Mouse (Mus musculus): ENCODE measurements around the gene Cuedc1. TPM values are rescaled to one million over a fixed set of nuclear protein-coding genes. Genes with fewer than 3 reads are reported as not detected.

Cuedc1 gene
- 1.2 and 1.7 TPM in 2 replicates for polyA plus RNA-seq (2012)

DNA sequence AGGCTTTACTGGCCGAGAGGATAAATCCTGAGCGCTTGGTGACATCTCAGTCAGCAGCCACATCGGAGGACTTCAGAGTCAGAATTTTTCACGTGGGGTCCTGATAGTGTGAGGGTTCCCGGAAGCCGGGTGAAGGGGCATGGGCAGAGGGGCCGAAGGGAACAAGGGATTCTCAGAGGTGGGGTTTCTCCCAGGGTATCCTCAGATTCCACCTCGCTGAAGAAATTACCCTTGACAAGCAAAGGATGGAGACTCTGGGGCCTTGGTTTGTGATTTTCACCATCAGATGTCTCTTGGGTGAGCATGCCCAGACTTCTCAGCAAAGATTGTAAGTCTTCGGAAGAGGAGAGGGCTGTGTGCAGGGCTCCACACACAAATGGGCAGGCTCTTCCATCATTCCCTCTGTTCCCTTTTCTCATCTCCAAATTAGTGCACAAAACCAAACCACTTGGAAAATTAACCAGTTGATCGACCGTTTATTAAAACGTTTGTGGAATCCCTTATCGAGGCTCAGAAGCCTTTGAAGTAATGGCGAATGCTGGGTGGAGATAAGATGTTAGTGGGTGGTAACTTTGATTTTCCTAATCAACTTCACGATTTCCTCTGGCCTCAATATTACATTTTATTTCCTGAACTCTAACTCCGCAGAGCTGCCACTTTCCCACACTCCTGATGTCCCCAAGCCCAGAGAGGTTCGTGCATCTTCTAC is at the start of gene Cuedc1:
TSS of gene Cuedc1 (plus strand) at position 38 of the 709 bp plus-strand sequence.
- TF ChIP-seq GATA1 (IDR thresholded peaks at IDR 0.05; ENCODE audit: low read length) = peak; percentile 69

DNA sequence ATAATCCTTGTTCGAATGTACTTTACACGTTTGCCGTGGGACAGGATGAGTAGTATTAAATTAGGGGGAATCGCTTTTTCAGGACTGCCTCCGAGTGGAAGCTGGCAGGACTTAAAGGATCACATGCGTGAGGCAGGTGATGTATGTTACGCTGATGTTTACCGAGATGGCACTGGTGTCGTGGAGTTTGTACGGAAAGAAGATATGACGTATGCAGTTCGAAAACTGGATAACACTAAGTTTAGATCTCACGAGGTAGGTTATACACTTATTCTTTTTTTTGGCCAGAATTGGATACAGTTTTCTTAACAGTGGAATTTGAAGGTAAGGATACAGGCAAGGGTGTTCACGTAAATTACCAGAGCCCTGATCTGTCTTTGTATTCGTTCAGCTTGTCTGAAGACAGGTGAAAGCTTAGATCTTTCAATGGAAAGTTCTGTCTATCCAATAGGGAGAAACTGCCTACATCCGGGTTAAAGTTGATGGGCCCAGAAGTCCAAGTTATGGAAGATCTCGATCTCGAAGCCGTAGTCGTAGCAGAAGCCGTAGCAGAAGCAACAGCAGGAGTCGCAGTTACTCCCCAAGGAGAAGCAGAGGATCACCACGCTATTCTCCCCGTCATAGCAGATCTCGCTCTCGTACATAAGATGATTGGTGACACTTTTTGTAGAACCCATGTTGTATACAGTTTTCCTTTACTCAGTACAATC is 48.7 kb upstream of the Cuedc1 start:
- TF ChIP-seq GATA1 (IDR thresholded peaks at IDR 0.05; ENCODE audit: low read length) = no peak

DNA sequence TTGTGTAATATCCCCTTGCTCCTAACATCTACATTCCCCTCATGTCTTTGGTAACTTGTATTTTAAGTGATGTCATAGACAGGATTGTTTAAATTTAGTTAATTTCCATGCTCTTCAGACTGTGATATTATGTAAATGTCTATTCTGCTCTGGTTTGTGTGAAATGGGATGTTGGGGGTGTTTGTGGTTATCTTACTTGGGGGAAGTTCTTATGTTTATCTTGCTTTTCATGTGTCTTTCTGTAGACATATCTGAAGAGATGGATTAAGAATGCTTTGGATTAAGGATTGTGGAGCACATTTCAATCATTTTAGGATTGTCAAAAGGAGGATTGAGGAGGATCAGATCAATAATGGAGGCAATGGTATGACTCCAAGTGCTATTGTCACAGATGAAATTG is 48.1 kb upstream of the Cuedc1 start:
- no peak for TF ChIP-seq GATA1 (IDR thresholded peaks at IDR 0.05; ENCODE audit: low read length)

DNA sequence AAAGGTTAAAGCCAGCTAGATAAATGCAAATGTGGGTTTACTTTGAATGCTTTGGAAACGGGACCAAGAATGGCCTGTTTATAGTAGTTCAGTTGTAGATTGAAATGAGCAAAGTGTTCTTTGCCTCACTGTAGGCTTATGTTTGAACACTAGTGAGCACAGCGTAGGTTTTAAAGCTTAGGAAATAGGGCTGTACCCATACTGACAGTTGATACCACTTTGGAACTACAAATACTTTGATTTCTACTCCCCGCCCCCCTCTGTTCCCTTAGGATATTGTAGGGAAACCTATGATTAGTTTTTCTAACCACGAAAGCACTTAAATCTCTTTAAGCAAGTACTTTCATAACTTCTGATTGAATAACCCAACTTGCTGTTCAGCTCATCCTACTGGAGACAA is 45.2 kb upstream of the Cuedc1 start:
- no peak for TF ChIP-seq GATA1 (IDR thresholded peaks at IDR 0.05; ENCODE audit: low read length)

DNA sequence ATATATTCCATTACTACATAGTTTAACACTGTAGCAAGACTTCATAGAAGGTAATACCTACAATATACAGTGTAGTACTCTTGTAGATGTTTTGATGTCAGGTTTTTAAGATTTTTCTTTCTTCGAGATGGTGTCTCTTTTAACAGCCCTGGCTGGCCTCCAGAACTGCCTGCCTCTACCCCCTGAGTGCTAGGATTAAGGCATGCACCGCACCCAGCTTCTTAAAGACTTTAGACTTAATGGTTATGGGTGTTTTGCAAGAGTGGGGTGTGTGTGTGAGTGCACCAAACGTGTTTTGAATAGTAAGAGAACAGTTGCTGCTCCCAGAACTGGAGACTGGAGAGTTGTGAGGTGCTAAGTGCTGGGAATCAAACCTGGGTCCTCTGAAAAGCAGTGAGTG is 44.0 kb upstream of the Cuedc1 start:
- TF ChIP-seq GATA1 (IDR thresholded peaks at IDR 0.05; ENCODE audit: low read length) = no peak

DNA sequence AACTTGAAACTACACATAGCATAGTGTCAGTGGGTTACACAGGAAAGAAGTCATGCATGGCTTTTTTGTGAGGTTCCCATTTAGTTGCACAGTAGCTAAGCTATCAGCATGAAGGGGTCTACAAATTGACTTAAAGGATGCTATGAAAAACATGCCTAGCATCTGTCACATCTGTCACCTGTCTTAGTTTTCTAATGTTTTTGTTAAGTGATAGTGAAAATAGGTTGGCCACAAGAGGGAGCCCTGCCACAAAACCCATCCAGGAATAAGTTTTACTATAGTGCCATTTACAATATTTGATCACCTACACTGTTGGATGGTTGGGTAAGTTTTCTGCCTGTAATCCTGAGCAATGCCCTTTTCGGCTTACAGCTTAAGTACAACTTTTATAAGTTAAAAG is 43.3 kb upstream of the Cuedc1 start:
- no peak for TF ChIP-seq GATA1 (IDR thresholded peaks at IDR 0.05; ENCODE audit: low read length)

DNA sequence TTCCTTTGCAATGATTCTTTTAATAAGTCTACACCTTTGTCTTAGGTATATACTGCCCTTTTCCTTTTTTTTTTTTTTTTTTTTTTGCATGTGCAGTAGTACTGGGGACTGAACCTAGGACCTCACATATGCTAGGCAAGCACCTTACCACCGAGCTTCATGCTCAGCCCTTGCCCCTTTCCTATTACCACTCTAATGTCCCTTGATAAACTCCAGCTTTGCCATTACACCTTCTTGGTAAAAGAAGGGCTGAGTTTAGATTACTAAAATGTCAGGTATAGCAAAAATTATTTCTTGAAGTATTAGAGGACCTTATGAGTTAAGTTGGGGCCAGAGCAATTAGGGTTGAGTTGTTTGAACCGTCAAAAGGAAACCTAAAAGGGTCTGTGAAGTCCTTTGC is 42.1 kb upstream of the Cuedc1 start:
- TF ChIP-seq GATA1 (IDR thresholded peaks at IDR 0.05; ENCODE audit: low read length) = no peak

DNA sequence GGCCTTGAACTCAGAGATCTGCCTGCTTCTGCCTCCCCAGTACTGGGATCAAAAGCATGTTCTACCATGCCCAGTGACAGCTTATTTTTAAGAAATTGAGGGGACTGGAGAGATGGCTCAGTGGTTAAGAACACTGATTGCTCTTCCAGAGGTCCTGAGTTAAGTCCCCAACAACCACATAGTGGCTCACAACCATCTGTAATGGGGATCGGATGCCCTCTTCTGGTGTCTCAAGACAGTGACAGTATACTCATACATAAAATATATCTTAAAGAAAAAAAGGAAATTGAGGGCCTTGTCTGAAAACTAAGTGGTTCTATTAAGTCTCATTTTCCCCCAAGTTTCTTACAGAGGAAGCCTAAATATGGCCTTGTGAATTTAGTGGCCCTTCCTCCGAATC is 40.1 kb upstream of the Cuedc1 start:
- TF ChIP-seq GATA1 (IDR thresholded peaks at IDR 0.05; ENCODE audit: low read length) = no peak

DNA sequence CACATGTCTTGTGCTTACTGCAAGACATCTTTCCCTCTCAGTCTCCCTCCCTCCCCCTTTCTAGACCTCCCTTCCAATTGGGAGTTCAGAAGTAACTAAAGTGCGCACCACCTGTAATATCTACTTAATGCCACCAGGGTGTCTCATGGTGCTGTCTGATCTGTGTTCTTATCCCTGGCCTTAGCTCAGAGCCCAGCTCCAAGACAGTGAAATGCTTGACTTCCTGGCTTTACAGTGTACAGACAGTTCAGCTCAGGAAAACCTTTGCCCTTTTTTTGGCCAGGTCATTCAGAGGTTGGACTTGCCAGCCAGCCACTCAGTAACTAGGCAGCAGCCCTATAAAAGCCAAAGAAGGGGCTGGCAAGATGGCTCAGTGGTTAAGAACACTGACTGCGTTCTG is 38.7 kb upstream of the Cuedc1 start:
- TF ChIP-seq GATA1 (IDR thresholded peaks at IDR 0.05; ENCODE audit: low read length) = no peak

DNA sequence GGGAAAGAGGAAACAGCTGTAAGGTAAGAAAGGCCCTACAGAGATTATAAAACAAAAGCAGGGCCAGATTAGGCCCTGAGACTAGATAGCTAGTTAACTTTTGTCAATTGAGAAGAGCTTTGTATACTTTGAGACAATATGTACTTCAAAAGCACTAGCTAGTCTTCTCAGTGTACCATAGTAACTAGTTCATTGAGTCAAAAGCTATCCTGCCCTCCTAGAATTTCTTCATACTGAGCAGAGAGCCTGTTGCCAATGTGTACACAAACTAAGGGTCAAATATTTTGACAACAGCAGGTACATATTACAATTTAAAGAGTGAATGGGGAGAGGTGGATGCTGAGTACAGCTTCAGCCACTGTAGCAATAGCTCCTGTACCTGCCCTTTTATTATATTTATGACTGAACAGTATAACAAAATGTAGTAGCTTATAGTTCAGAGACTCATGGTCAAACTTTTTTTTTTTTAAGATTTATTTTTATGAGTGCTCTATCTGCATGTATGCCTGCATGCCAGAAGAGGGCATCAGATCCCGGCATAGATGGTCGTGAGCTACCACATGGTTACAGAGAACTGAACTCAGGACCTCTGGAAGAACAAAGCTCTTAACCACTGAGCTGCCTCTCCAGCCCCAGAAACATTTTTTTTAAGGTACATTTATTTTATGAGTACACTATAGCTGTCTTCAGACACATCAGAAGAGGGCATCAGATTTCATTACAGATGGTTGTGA is 35.8 kb upstream of the Cuedc1 start:
- TF ChIP-seq GATA1 (IDR thresholded peaks at IDR 0.05; ENCODE audit: low read length) = no peak

DNA sequence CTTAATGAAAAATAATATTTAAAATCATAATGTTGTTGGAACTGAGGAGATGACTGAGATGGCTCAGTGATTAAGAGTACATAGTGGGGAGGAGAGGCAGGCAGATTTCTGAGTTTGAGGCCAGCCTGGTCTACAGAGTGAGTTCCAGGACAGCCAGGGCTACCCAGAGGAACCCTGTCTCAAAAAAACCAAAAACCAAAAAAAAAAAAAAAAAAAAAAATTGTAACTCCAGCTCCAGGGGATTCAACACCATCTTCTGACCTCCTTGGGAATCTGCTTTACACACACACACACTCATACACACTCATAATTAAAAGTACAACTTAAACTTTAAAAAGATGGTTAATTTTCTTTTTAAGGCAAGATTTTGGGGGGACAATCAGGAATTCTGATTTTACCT is 32.1 kb upstream of the Cuedc1 start:
- TF ChIP-seq GATA1 (IDR thresholded peaks at IDR 0.05; ENCODE audit: low read length) = no peak

DNA sequence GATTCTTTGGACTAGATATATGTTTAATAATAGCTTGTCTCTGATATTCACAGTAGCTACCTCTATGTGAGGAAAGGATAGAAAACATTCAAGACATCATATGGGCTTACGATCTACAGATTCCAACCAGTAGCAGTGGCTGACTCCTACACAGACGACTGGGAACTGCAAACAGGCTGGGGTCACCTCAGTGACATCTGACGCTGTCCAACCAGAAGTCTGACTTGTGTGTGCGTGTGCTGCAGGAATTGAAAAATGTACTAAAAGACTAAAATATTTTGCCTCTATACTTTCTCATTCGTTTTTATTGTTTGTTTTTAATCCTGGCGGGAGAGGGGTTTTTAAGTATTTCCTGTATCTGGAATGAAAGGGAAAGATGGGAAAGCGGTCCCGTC is 30.7 kb upstream of the Cuedc1 start:
- no peak for TF ChIP-seq GATA1 (IDR thresholded peaks at IDR 0.05; ENCODE audit: low read length)

DNA sequence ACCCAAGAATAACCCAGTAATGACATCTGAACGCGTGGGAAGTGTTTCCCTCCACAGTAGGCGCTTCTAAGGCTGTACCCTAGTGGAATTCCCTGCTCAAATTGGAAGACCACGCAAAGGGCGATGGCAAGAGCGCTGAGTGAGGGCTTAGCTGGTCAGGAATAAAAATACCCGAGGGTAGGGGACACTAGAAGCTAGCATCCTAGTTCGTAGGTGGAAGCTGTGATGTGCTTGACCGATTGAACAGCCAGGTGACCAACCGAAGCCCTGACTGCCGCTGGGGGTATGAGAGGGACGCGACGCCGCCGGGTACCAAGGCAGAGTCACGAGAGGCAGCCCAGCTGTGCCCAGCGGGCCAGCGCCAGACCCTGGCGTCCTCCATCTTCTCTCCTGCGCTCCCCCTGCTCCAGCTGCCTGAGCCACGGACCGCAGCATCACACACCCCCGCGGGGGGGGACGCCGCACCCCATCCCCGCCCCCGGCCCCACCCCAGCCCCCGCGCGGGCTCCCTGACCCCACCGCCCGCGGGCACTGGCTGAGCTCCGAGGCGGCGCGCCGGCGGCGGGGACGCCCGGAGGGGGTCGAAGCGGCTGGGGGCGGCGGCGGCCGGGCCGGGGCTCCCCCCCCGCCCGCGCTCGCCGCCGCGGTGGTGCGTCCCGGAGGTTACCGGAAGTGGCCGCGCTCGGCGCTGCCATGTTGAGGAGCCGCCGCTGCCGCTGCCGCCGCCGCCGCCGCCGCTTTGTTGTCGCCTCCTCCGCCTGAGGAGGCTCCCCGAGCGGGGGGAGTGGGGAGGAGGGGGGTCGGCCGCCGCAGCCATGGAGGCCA is 30.1 kb upstream of the Cuedc1 start, which contains the start of gene Vezf1:
TSS of gene Vezf1 (plus strand) at position 694 of the 825 bp plus-strand sequence.
- TF ChIP-seq GATA1 (IDR thresholded peaks at IDR 0.05; ENCODE audit: low read length) = no peak

DNA sequence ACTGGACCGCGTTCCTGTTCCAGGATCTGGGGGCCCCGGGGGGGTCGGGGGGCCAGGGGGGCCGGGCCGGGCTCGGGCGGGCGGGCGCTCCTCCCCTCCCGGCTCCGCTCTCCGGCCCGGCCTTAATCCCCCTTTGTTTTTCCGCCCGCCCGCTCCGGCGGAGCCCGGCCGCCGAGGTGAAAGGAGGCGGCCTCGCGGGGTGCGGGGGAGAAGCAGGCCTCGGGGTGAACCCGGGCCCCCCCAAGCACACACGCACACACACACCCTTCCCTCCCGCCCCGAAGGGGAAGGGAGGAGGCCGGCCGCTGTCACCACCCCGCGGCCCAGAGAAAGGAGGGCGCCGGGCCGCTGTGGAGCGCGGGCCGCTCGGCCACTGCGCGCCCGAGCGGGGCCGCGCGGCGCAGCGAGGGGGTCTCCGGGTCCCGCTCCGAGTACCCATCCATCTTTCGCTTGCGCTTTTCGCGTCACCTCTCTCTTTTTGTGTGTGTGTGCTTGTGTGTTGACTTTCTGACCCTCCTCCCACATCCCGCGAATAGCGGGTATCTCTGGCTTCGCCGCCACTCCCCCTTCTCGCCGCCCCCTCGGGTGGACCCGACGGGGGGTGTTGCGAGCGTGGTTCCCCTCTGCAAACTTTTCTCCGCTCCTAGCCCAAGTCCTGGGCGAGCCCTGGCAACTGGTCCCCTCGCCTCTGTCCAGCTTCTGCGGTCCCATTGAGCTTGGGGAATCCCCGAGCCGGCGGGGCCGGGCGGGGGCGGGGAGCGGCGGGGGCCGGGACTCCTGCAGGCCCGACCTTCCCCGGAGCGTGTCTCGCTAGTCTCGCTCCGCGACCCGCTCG is 29.2 kb upstream of the Cuedc1 start:
- TF ChIP-seq GATA1 (IDR thresholded peaks at IDR 0.05; ENCODE audit: low read length) = no peak

DNA sequence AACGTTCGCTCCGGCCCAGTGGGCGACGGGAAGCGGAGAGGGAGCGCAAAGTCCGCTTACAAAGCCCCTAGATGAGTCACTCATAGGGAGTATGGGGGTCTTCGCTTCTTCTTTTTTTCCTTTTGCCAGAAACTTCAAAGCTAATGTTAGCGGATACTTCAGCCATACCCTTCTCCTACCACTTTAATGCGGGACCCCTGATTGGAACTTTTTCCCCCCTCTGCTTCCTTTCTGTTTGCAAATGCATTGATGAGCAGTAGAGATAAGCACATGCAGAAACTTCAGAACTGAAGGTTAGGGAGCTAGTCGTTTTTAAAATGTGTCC is 28.6 kb upstream of the Cuedc1 start:
- no peak for TF ChIP-seq GATA1 (IDR thresholded peaks at IDR 0.05; ENCODE audit: low read length)
